9 mouse cellular contexts compared by ENCODE assay signal in the genomic region with DNA sequence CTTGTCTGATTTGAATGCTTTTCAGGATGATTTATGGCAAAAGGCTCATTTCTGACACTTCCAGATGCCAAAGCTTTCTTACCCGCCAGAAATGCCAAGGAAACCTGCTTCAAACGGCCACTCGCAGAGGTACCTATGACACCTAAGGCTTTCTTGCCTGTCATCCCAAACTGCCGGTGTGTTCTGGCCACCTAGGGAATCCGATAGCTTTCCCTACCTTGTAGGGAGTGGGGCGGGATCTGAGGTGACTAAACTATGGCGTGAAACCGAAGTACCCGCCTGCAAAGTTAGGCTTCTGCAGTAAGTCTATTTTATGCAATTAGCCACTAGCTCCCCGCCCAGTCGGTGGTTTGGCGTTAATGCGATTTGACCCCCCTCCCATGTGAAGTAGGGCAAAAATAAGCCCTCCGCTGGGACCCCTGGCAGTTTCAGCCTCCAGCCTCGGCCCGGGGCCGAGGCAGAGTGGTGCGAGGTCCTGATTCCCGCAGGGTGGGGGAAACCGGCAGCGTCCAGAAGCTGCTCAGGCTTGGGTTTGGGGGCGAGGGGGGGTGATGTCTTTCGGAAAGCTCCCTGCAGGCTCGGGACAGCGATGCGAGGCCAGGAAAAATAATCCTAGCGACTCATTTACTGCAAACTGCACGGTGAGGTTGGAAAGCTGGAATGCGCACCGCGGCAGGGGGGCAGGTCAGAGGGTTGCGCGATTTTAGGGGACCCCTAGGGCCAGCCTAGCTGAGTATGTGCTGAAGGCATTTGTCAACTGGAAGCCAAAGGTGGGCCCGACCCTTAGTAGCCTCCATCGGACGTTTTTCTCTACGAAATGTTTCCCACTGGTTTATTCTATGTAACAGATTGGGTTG. TPM values are rescaled to one million over a fixed set of nuclear protein-coding genes. Genes with fewer than 3 reads are reported as not detected.
DNase-seq lines count a peak whose midpoint lies in the region; ATAC-seq and TF ChIP-seq lines count a peak whose summit lies in the region.
"Had no signal": no experiment of that assay in that cellular context is flagged by ENCODE, and none has a peak within 500 bp of the region (broad histone marks: within the 10 kb centered on the region; RNA-seq: fewer than 3 reads in every experiment).

No protein-coding gene starts in this region.

- H3K4me2 ChIP-seq in forebrain, embryonic 12.5 days: peak overlapping the region; percentile 39
- H3K4me2 ChIP-seq in limb, embryonic 14.5 days (replicated peaks; ENCODE audit: low read depth, low read length, severe bottlenecking): peak overlapping the region; percentile 73

- TF ChIP-seq POLR2A in limb, embryonic 14.5 days (IDR thresholded peaks at IDR 0.05; ENCODE audit: borderline replicate concordance, extremely low read depth, insufficient read depth, insufficient read length): no peak

- H3K9ac ChIP-seq in forebrain, embryonic 12.5 days: no peak overlapping the region
- peak overlapping the region; percentile 54 for H3K9ac ChIP-seq in limb, embryonic 14.5 days (ENCODE audit: low read depth, low read length, severe bottlenecking)

- H3K9me3 ChIP-seq in forebrain, embryonic 12.5 days: no peaks in the 10 kb centered on the region
- no peaks in the 10 kb centered on the region for H3K9me3 ChIP-seq in limb, embryonic 14.5 days (ENCODE audit: control insufficient read depth, low read length)

- H3K27ac ChIP-seq in forebrain, embryonic 12.5 days: no peak overlapping the region
- peak overlapping the region; percentile 82 for H3K27ac ChIP-seq in limb, embryonic 14.5 days (replicated peaks; ENCODE audit: low read depth, low read length)

- WGBS in forebrain, embryonic 12.5 days: 1% methylated on average over 37 of the region's 37 CpGs
- WGBS in limb, embryonic 14.5 days: 4% methylated on average over 37 of the region's 37 CpGs

- H3K4me3 ChIP-seq in forebrain, embryonic 12.5 days (replicated peaks): peak overlapping the region; percentile 11; the same call in 1 of the 2 replicates
- H3K4me3 ChIP-seq in limb, embryonic 14.5 days (replicated peaks; ENCODE audit: low read length): peak overlapping the region; percentile 35

- H3K36me3 ChIP-seq in forebrain, embryonic 12.5 days (replicated peaks): no peaks in the 10 kb centered on the region
- H3K36me3 ChIP-seq in limb, embryonic 14.5 days (ENCODE audit: control insufficient read depth, insufficient read depth, low read length): no peaks in the 10 kb centered on the region

- H3K4me1 ChIP-seq in forebrain, embryonic 12.5 days: peaks cover 23% of the 10 kb centered on the region
- peaks cover 31% of the 10 kb centered on the region for H3K4me1 ChIP-seq in limb, embryonic 14.5 days (ENCODE audit: control insufficient read depth, insufficient read depth, low read length)

- ATAC-seq in forebrain, embryonic 12.5 days (ENCODE audit: low FRiP score): peak; percentile 22
- no peak for ATAC-seq in limb, embryonic 14.5 days (ENCODE audit: low FRiP score, low read depth)

- peaks cover 84% of the 10 kb centered on the region for H3K27me3 ChIP-seq in forebrain, embryonic 12.5 days
- H3K27me3 ChIP-seq in limb, embryonic 14.5 days (ENCODE audit: control insufficient read depth, insufficient read depth, low read length): peaks cover 4% of the 10 kb centered on the region; the same call in 1 of the 2 replicates

- peak; percentile 61 for DNase-seq in retina, postnatal 1 day
- DNase-seq in retina, embryonic 14.5 days (ENCODE audit: low spot score): no peak
- no peak for DNase-seq in limb, embryonic 14.5 days (ENCODE audit: low spot score)
- no peak for DNase-seq in right cerebral cortex, postnatal 36 days (ENCODE audit: low spot score in 2 of 2)
- no peak for DNase-seq in ovary, postnatal 10 days (ENCODE audit: low spot score)
- DNase-seq in frontal cortex, postnatal 25 days (ENCODE audit: low spot score in 2 of 2): no peak
- DNase-seq: cerebellum, adult 8-10 months had no signal

RNA-seq across cellular contexts. Expression of a gene that starts 10.8 kb away (rescaled TPM):
- 7.6 and 11.4 TPM in 2 replicates for polyA plus RNA-seq in forebrain, embryonic 12.5 days (2016; fragmentation: Nextera tagmentation; extraction: Ambion mirVana)
- polyA plus RNA-seq in limb, embryonic 14.5 days (2012; rRNA removed): 259 and 340 TPM in 2 replicates
- 69.7 and 82.4 TPM in 2 replicates for polyA plus RNA-seq in limb, embryonic 14.5 days (2014; fragmentation: Nextera tagmentation; extraction: Ambion mirVana)

RNA-seq across cellular contexts. Expression of a gene that starts 40.0 kb away (rescaled TPM):
- 0.51 TPM in 1 of 2 replicates, not detected in the other for polyA plus RNA-seq in forebrain, embryonic 12.5 days (2016; fragmentation: Nextera tagmentation; extraction: Ambion mirVana)
- not detected in 2 replicates for polyA plus RNA-seq in limb, embryonic 14.5 days (2012; rRNA removed)
- not detected in 2 replicates for polyA plus RNA-seq in limb, embryonic 14.5 days (2014; fragmentation: Nextera tagmentation; extraction: Ambion mirVana)
- polyA plus RNA-seq: testis, adult 2 months had no signal
